ENCODE assay signal across 8 mouse cellular contexts in genomic region chr7:100159105-100159841, GRCm38 (mm10). TPM values are rescaled to one million over a fixed set of nuclear protein-coding genes. Genes with fewer than 3 reads are reported as not detected.
DNase-seq lines count a peak whose midpoint lies in the region; ATAC-seq and TF ChIP-seq lines count a peak whose summit lies in the region.

Gene Lipt2 (plus strand): TSS chr7:100159277.

- H3K4me2 ChIP-seq in lung, embryonic 16.5 days (ENCODE audit: low read depth, low read length) = peak within 1 kb of the TSS; percentile 87

- peak; percentile 74 to 89; a peak in 3 of 4 replicates for TF ChIP-seq POLR2A in MEL (IDR thresholded peaks at IDR 0.05; ENCODE audit: control insufficient read depth in 1 of 2, insufficient read depth in 1 of 2, low read depth in 1 of 2, low read length in 2 of 2, poor library complexity in 1 of 2)
- peak; percentile 87 for TF ChIP-seq POLR2A in cerebellum, adult 2 months (IDR thresholded peaks at IDR 0.05; ENCODE audit: borderline replicate concordance, insufficient read depth, low read length)

- no peak for TF ChIP-seq EP300 in MEL (IDR thresholded peaks at IDR 0.05; ENCODE audit: low read depth in 1 of 2, low read length in 2 of 2)

- TF ChIP-seq CTCF in MEL (IDR thresholded peaks at IDR 0.05 in 2 of 3, conservative IDR thresholded peaks at IDR 0.05 in 1 of 3; ENCODE audit: control insufficient read depth in 1 of 3, insufficient read depth in 1 of 3, low read depth in 2 of 3, low read length in 3 of 3, poor library complexity in 1 of 3, severe bottlenecking in 1 of 3) = peak in 2 of 3 experiments; percentile 39 to 52; a peak in 4 of 6 replicates
- no peak for TF ChIP-seq CTCF in cerebellum, adult 2 months (IDR thresholded peaks at IDR 0.05; ENCODE audit: borderline replicate concordance, insufficient read depth, low read depth, low read length)

- H3K4me1 ChIP-seq in MEL (ENCODE audit: control insufficient read depth in 1 of 2, insufficient read depth in 2 of 2, low read length in 2 of 2) = peaks cover 1 to 7% of the 10 kb centered on the region in 2 experiments; a peak in 3 of 4 replicates
- peaks cover 2% of the 10 kb centered on the region; the same call in 1 of the 2 replicates for H3K4me1 ChIP-seq in cerebellum, adult 2 months (ENCODE audit: control insufficient read depth, insufficient read depth, low read length)
- H3K4me1 ChIP-seq in lung, embryonic 16.5 days (replicated peaks; ENCODE audit: control insufficient read depth, insufficient read depth, low read length) = no peaks in the 10 kb centered on the region

- peaks cover 0 to 5% of the 10 kb centered on the region in 2 experiments; a peak in 2 of 4 replicates for H3K36me3 ChIP-seq in MEL (ENCODE audit: control insufficient read depth in 1 of 2, insufficient read depth in 2 of 2, low read length in 2 of 2)
- H3K36me3 ChIP-seq in lung, embryonic 16.5 days (ENCODE audit: control insufficient read depth, insufficient read depth, low read length) = no peaks in the 10 kb centered on the region

- TF ChIP-seq RAD21 in MEL (IDR thresholded peaks at IDR 0.05; ENCODE audit: low read depth, low read length) = peak; percentile 6

- WGBS in cerebellum, adult 2 months = under 1% methylated on average over 78 of the region's 78 CpGs
- WGBS in lung, embryonic 16.5 days = under 1% methylated on average over 72 of the region's 78 CpGs

- no peaks in the 10 kb centered on the region for H3K9me3 ChIP-seq in MEL (replicated peaks; ENCODE audit: insufficient read depth, low read length)
- H3K9me3 ChIP-seq in lung, embryonic 16.5 days (ENCODE audit: control insufficient read depth, low read length) = no peaks in the 10 kb centered on the region

- H3K27ac ChIP-seq in MEL (ENCODE audit: control insufficient read depth, low read depth, low read length) = peak within 1 kb of the TSS; percentile 69
- H3K27ac ChIP-seq in cerebellum, adult 2 months (ENCODE audit: insufficient read depth, low read length) = peak within 1 kb of the TSS; percentile 85
- peak within 1 kb of the TSS; percentile 99 for H3K27ac ChIP-seq in lung, embryonic 16.5 days (ENCODE audit: low read length)

- peaks cover 0 to 4% of the 10 kb centered on the region in 2 experiments; a peak in 1 of 4 replicates for H3K27me3 ChIP-seq in MEL (ENCODE audit: control insufficient read depth in 1 of 2, insufficient read depth in 2 of 2, low read length in 2 of 2)
- no peaks in the 10 kb centered on the region for H3K27me3 ChIP-seq in cerebellum, adult 2 months (ENCODE audit: control insufficient read depth, insufficient read depth, low read length)
- H3K27me3 ChIP-seq in lung, embryonic 16.5 days (ENCODE audit: control insufficient read depth, insufficient read depth, low read depth, low read length) = no peaks in the 10 kb centered on the region

- H3K9ac ChIP-seq in MEL (ENCODE audit: control insufficient read depth, low read depth, low read length, poor library complexity, severe bottlenecking) = peak within 1 kb of the TSS; percentile 94
- peak within 1 kb of the TSS; percentile 95 for H3K9ac ChIP-seq in lung, embryonic 16.5 days (ENCODE audit: low read length)

- DNase-seq in MEL (ENCODE audit: low read depth, low spot score) = peak; percentile 91
- peak; percentile 93 to 95 for DNase-seq in cerebellum, adult 2 months
- DNase-seq in forelimb bud, embryonic 11.5 days (ENCODE audit: low read depth, low spot score) = peak; percentile 90
- DNase-seq in layer of hippocampus, adult 9-10 months (ENCODE audit: low spot score) = peak; percentile 75
- DNase-seq in ovary, postnatal 10 days (ENCODE audit: low spot score) = peak; percentile 81
- peak; percentile 72 to 78 for DNase-seq in thymus, postnatal 10 days (ENCODE audit: low spot score in 2 of 2)

- peaks cover 2% of the 10 kb centered on the region; the same call in 1 of the 2 replicates for H3K79me2 ChIP-seq in MEL (ENCODE audit: control insufficient read depth, insufficient read depth, low read length, poor library complexity)

- ATAC-seq in hematopoietic stem cell, adult 5-6 weeks (replicated peaks in 1 of 2; ENCODE audit: insufficient read depth in 1 of 2, low FRiP score in 2 of 2, low TSS enrichment in 1 of 2, low read depth in 1 of 2, poor library complexity in 2 of 2, severe bottlenecking in 2 of 2) = peak; percentile 80 to 82
- peak; percentile 98 for ATAC-seq in lung, embryonic 16.5 days (ENCODE audit: low read depth)

- H3K4me3 ChIP-seq in MEL (ENCODE audit: control insufficient read depth in 1 of 2, insufficient read depth in 1 of 2, low read depth in 2 of 2, low read length in 2 of 2) = peak within 1 kb of the TSS; percentile 78 to 84
- H3K4me3 ChIP-seq in cerebellum, adult 2 months (replicated peaks; ENCODE audit: insufficient read depth, low read depth, low read length) = peak within 1 kb of the TSS; percentile 86
- peak within 1 kb of the TSS; percentile 93 for H3K4me3 ChIP-seq in lung, embryonic 16.5 days (ENCODE audit: low read length)

TF ChIP-seq in MEL, 35 proteins besides CTCF, POLR2A, EP300 and RAD21:
- no peak for TF ChIP-seq GABPA (IDR thresholded peaks at IDR 0.05; ENCODE audit: low read depth, low read length)
- TF ChIP-seq KAT2A (conservative IDR thresholded peaks at IDR 0.05; ENCODE audit: low read depth, low read length) = no peak; the same call in 1 of the 2 replicates
- TF ChIP-seq MXI1 (IDR thresholded peaks at IDR 0.05; ENCODE audit: low read depth, low read length) = peak; percentile 98
- TF ChIP-seq MEF2A (IDR thresholded peaks at IDR 0.05; ENCODE audit: extremely low read depth, insufficient replicate concordance, low read depth, low read length, poor library complexity, severe bottlenecking) = no peak
- TF ChIP-seq ZNF384 (IDR thresholded peaks at IDR 0.05; ENCODE audit: low read depth, low read length) = no peak
- TF ChIP-seq NRF1 (IDR thresholded peaks at IDR 0.05; ENCODE audit: insufficient read depth, low read depth, low read length, poor library complexity, severe bottlenecking) = peak; percentile 89
- TF ChIP-seq ZMIZ1 (IDR thresholded peaks at IDR 0.05; ENCODE audit: low read depth, low read length) = peak; percentile 72
- TF ChIP-seq MAX (IDR thresholded peaks at IDR 0.05; ENCODE audit: low read length) = peak; percentile 91
- no peak for TF ChIP-seq RCOR1 (IDR thresholded peaks at IDR 0.05; ENCODE audit: low read depth, low read length)
- 0 out of 2 replicates have a peak, but pooled peaks have one; percentile 30 for TF ChIP-seq MAZ (IDR thresholded peaks at IDR 0.05; ENCODE audit: low read depth, low read length)
- no peak for TF ChIP-seq BHLHE40 (IDR thresholded peaks at IDR 0.05; ENCODE audit: borderline replicate concordance, low read depth, low read length)
- TF ChIP-seq TCF12 (IDR thresholded peaks at IDR 0.05; ENCODE audit: low read depth, low read length) = peak; percentile 24; the same call in 1 of the 2 replicates
- TF ChIP-seq CHD2 (IDR thresholded peaks at IDR 0.05; ENCODE audit: low read length) = no peak
- peak; percentile 79 for TF ChIP-seq SIN3A (IDR thresholded peaks at IDR 0.05; ENCODE audit: low read length)
- TF ChIP-seq GATA1 (IDR thresholded peaks at IDR 0.05; ENCODE audit: low read depth, low read length) = no peak
- TF ChIP-seq E2F4 (IDR thresholded peaks at IDR 0.05; ENCODE audit: borderline replicate concordance, low read depth, low read length) = no peak
- no peak for TF ChIP-seq POLR2AphosphoS5 (IDR thresholded peaks at IDR 0.05; ENCODE audit: borderline replicate concordance, low read depth, low read length)
- TF ChIP-seq MYC (IDR thresholded peaks at IDR 0.05; ENCODE audit: low read depth, low read length) = peak; percentile 74; the same call in 1 of the 2 replicates
- TF ChIP-seq USF1 (IDR thresholded peaks at IDR 0.05; ENCODE audit: low read depth, low read length) = peak; percentile 89
- peak; percentile 94 for TF ChIP-seq NELFE (IDR thresholded peaks at IDR 0.05; ENCODE audit: low read depth, low read length)
- peak; percentile 3; the same call in 1 of the 2 replicates for TF ChIP-seq SMC3 (IDR thresholded peaks at IDR 0.05; ENCODE audit: low read depth, low read length)
- no peak for TF ChIP-seq MYB (IDR thresholded peaks at IDR 0.05; ENCODE audit: low read depth, low read length)
- TF ChIP-seq ETS1 (IDR thresholded peaks at IDR 0.05; ENCODE audit: low read depth, low read length) = no peak
- 0 out of 2 replicates have a peak, but pooled peaks have one; percentile 44 for TF ChIP-seq TBP (IDR thresholded peaks at IDR 0.05; ENCODE audit: low read depth, low read length)
- TF ChIP-seq MAFK (IDR thresholded peaks at IDR 0.05; ENCODE audit: borderline replicate concordance, low read depth, low read length) = no peak
- TF ChIP-seq JUND (IDR thresholded peaks at IDR 0.05; ENCODE audit: low read depth, low read length) = no peak
- TF ChIP-seq ZKSCAN1 (IDR thresholded peaks at IDR 0.05; ENCODE audit: low read depth, low read length) = no peak
- no peak for TF ChIP-seq TAL1 (IDR thresholded peaks at IDR 0.05; ENCODE audit: low read length)
- TF ChIP-seq POLR2AphosphoS2 (IDR thresholded peaks at IDR 0.05; ENCODE audit: low read length) = peak; percentile 87
- TF ChIP-seq UBTF (IDR thresholded peaks at IDR 0.05; ENCODE audit: borderline replicate concordance, insufficient read depth, low read depth, low read length) = 0 out of 2 replicates have a peak, but pooled peaks have one; percentile 74
- TF ChIP-seq CHD1 (IDR thresholded peaks at IDR 0.05; ENCODE audit: low read depth, low read length) = 0 out of 2 replicates have a peak, but pooled peaks have one; percentile 72
- TF ChIP-seq HCFC1 (IDR thresholded peaks at IDR 0.05; ENCODE audit: low read depth, low read length) = peak; percentile 58
- TF ChIP-seq USF2 (IDR thresholded peaks at IDR 0.05; ENCODE audit: borderline replicate concordance in 1 of 2, insufficient read depth in 1 of 2, low read depth in 1 of 2, low read length in 2 of 2) = 0 out of 4 replicates have a peak, but pooled peaks of 1 of the 2 experiments have one; percentile 33
- TF ChIP-seq ZC3H11A (IDR thresholded peaks at IDR 0.05; ENCODE audit: low read depth, low read length) = no peak
- TF ChIP-seq ELF1 (IDR thresholded peaks at IDR 0.05; ENCODE audit: low read depth, low read length) = no peak
TF ChIP-seq in MEL: peak in this region for 17.

RNA-seq across cellular contexts. Expression of gene Lipt2, which starts in this region (rescaled TPM):
- total RNA-seq in MEL (2012; rRNA removed) = 6.3 and 8.1 TPM in 2 replicates
- polyA plus RNA-seq in MEL (2012; ENCODE audit: insufficient read depth in 1 of 2, insufficient read length in 2 of 2, low read depth in 1 of 2, low replicate concordance in 2 of 2, missing spikeins in 1 of 2) = 10 to 100 TPM in 1 of 2 experiments, not detected in 1; 10.3 TPM
- 6.9 and 7.5 TPM in 2 replicates for polyA plus RNA-seq in cerebellum, adult 2 months (2012; rRNA removed)
- 14.0 and 15.7 TPM in 2 replicates for total RNA-seq in hematopoietic stem cell, adult 5-6 weeks (2017)
- polyA plus RNA-seq in lung, embryonic 16.5 days (2015; fragmentation: Nextera tagmentation; extraction: Ambion mirVana) = 12.8 and 13.8 TPM in 2 replicates

Comparison
In these comparisons a context has a peak if more than half of its experiments do, and no peak if none do; other contexts are left out.
1. Peak in every context shown above with its lines: DNase-seq, ATAC-seq, H3K4me3 ChIP-seq and H3K27ac ChIP-seq.